Comparison of ENCODE assay signal across 8 mouse cellular contexts in the genomic region with DNA sequence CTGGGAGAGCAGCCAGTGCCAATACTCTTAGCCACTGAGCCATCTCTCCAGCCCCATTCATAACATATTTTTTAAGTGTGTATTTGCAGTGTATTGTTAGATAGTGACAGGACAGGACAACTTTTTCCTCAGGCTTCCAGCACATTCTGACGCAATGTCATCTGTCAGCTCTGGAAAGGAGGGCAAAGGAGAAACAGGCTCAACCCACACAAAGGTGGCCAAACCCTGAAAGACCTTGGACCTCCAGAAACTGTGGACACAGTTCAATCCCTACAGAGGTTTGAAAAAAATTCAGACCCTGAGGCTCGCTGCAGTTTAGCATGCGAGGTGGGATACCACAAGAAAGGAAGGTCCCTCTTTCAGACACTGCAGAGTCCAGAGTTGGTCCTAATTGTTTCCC. TPM values are rescaled to one million over a fixed set of nuclear protein-coding genes. Genes with fewer than 3 reads are reported as not detected.
A peak's percentile ranks its signal among the peaks of the same experiment; 100 is the strongest.
DNase-seq lines count a peak whose midpoint lies in the region; ATAC-seq lines count a peak whose summit lies in the region.
"Had no signal": no experiment of that assay in that cellular context is flagged by ENCODE, and none has a peak within 500 bp of the region (broad histone marks: within the 10 kb centered on the region; RNA-seq: fewer than 3 reads in every experiment).

No protein-coding gene starts in this region.

- ATAC-seq in kidney, embryonic 14.5 days (ENCODE audit: low FRiP score, low TSS enrichment): no peak
- ATAC-seq in forebrain, embryonic 14.5 days: no peak
- no peak for ATAC-seq in midbrain, embryonic 13.5 days

- H3K4me3 ChIP-seq in kidney, embryonic 14.5 days (ENCODE audit: low read length): peak overlapping the region; percentile 71; the same call in 1 of the 2 replicates
- no peak overlapping the region for H3K4me3 ChIP-seq in forebrain, embryonic 14.5 days (ENCODE audit: low read depth, low read length)
- H3K4me3 ChIP-seq in midbrain, embryonic 13.5 days (replicated peaks): peak overlapping the region; percentile 99; the same call in 1 of the 2 replicates

- no peaks in the 10 kb centered on the region; the same call in none of the 2 replicates for H3K36me3 ChIP-seq in kidney, embryonic 14.5 days (ENCODE audit: control insufficient read depth, insufficient read depth, low read length)
- peaks cover 7% of the 10 kb centered on the region for H3K36me3 ChIP-seq in forebrain, embryonic 14.5 days (ENCODE audit: control insufficient read depth, insufficient read depth, low read length)
- peaks cover 12% of the 10 kb centered on the region for H3K36me3 ChIP-seq in midbrain, embryonic 13.5 days

- H3K4me1 ChIP-seq in kidney, embryonic 14.5 days (ENCODE audit: control insufficient read depth, insufficient read depth, low read length): peaks cover 9% of the 10 kb centered on the region; the same call in 1 of the 2 replicates
- peaks cover 6% of the 10 kb centered on the region for H3K4me1 ChIP-seq in forebrain, embryonic 14.5 days (ENCODE audit: control insufficient read depth, insufficient read depth, low read length)
- H3K4me1 ChIP-seq in midbrain, embryonic 13.5 days (replicated peaks): peaks cover 15% of the 10 kb centered on the region

- H3K4me2 ChIP-seq in kidney, embryonic 14.5 days (replicated peaks; ENCODE audit: low read depth, low read length): peak overlapping the region; percentile 82
- H3K4me2 ChIP-seq in forebrain, embryonic 14.5 days (ENCODE audit: low read length): peak overlapping the region; percentile 96; the same call in 1 of the 2 replicates
- peak overlapping the region; percentile 97 for H3K4me2 ChIP-seq in midbrain, embryonic 13.5 days (replicated peaks)

- no peak overlapping the region for H3K27ac ChIP-seq in kidney, embryonic 14.5 days (ENCODE audit: low read depth, low read length)
- no peak overlapping the region for H3K27ac ChIP-seq in forebrain, embryonic 14.5 days (ENCODE audit: low read depth, low read length)
- no peak overlapping the region for H3K27ac ChIP-seq in midbrain, embryonic 13.5 days

- no peak for DNase-seq in kidney, postnatal 10 days
- peak; percentile 61 for DNase-seq in Muller cell, postnatal 12 days (ENCODE audit: inconsistent ontology term)
- DNase-seq in forebrain, embryonic 14.5 days (ENCODE audit: low spot score): no peak
- DNase-seq in embryo, embryonic 10 days (ENCODE audit: low spot score): no peak
- DNase-seq in adrenal gland, adult 18-20 months (ENCODE audit: low spot score in 2 of 2): no peak
- DNase-seq: right cerebral cortex, postnatal 4 days had no signal

- 81% methylated on average over 3 of the region's 3 CpGs for WGBS in kidney, embryonic 14.5 days
- 86% methylated on average over 3 of the region's 3 CpGs for WGBS in forebrain, embryonic 14.5 days
- 86% methylated on average over 3 of the region's 3 CpGs for WGBS in midbrain, embryonic 13.5 days

- no peaks in the 10 kb centered on the region for H3K27me3 ChIP-seq in kidney, embryonic 14.5 days (ENCODE audit: control insufficient read depth, insufficient read depth, low read length)
- H3K27me3 ChIP-seq in forebrain, embryonic 14.5 days (replicated peaks; ENCODE audit: control insufficient read depth, insufficient read depth, low read length): no peaks in the 10 kb centered on the region
- no peaks in the 10 kb centered on the region for H3K27me3 ChIP-seq in midbrain, embryonic 13.5 days

- H3K9me3 ChIP-seq in kidney, embryonic 14.5 days (ENCODE audit: control insufficient read depth, low read length): no peaks in the 10 kb centered on the region
- H3K9me3 ChIP-seq in forebrain, embryonic 14.5 days (replicated peaks; ENCODE audit: control insufficient read depth, low read length): no peaks in the 10 kb centered on the region
- H3K9me3 ChIP-seq in midbrain, embryonic 13.5 days: no peaks in the 10 kb centered on the region

- H3K9ac ChIP-seq in kidney, embryonic 14.5 days (ENCODE audit: low read depth, low read length): peak overlapping the region; percentile 83; the same call in 1 of the 2 replicates
- H3K9ac ChIP-seq in forebrain, embryonic 14.5 days (ENCODE audit: low read length): no peak overlapping the region
- H3K9ac ChIP-seq in midbrain, embryonic 13.5 days (replicated peaks): no peak overlapping the region

RNA-seq across cellular contexts. Expression of gene Pex14, which starts 1.7 kb away (rescaled TPM):
- 36.9 and 42.4 TPM in 2 replicates for polyA plus RNA-seq in kidney, embryonic 14.5 days (2014; fragmentation: Nextera tagmentation; extraction: Ambion mirVana)
- 30.7 and 43.1 TPM in 2 replicates for polyA plus RNA-seq in forebrain, embryonic 14.5 days (2014; fragmentation: Nextera tagmentation; extraction: Ambion mirVana)
- 50.6 and 55.6 TPM in 2 replicates for polyA plus RNA-seq in midbrain, embryonic 13.5 days (2015; fragmentation: Nextera tagmentation; extraction: Ambion mirVana)
- 10 to 100 TPM; 64.7 to 66.8 TPM for total RNA-seq in adrenal gland, adult 18-20 months (2021)

RNA-seq across cellular contexts. Expression of gene Dffa, which starts 6.0 kb away (rescaled TPM):
- polyA plus RNA-seq in kidney, embryonic 14.5 days (2014; fragmentation: Nextera tagmentation; extraction: Ambion mirVana): 21.0 and 29.3 TPM in 2 replicates
- polyA plus RNA-seq in forebrain, embryonic 14.5 days (2014; fragmentation: Nextera tagmentation; extraction: Ambion mirVana): 17.8 and 20.6 TPM in 2 replicates
- 24.7 and 25.5 TPM in 2 replicates for polyA plus RNA-seq in midbrain, embryonic 13.5 days (2015; fragmentation: Nextera tagmentation; extraction: Ambion mirVana)
- 10 to 100 TPM; 22.1 to 23.5 TPM for total RNA-seq in adrenal gland, adult 18-20 months (2021)

RNA-seq across cellular contexts. Expression of gene Cort, which starts 28.6 kb away (rescaled TPM):
- 0.41 TPM in 1 of 2 replicates, not detected in the other for polyA plus RNA-seq in kidney, embryonic 14.5 days (2014; fragmentation: Nextera tagmentation; extraction: Ambion mirVana)
- 0.63 and 1.7 TPM in 2 replicates for polyA plus RNA-seq in forebrain, embryonic 14.5 days (2014; fragmentation: Nextera tagmentation; extraction: Ambion mirVana)
- 0.42 and 0.53 TPM in 2 replicates for polyA plus RNA-seq in midbrain, embryonic 13.5 days (2015; fragmentation: Nextera tagmentation; extraction: Ambion mirVana)
- total RNA-seq in adrenal gland, adult 18-20 months (2021): 1 to 10 TPM in 1 of 2 experiments, under 1 TPM in 1; 0.80 to 1.5 TPM

RNA-seq across cellular contexts. Expression of gene Cenps, which starts 39.5 kb away (rescaled TPM):
- 42.2 and 55.3 TPM in 2 replicates for polyA plus RNA-seq in kidney, embryonic 14.5 days (2014; fragmentation: Nextera tagmentation; extraction: Ambion mirVana)
- polyA plus RNA-seq in forebrain, embryonic 14.5 days (2014; fragmentation: Nextera tagmentation; extraction: Ambion mirVana): 24.4 and 29.2 TPM in 2 replicates
- polyA plus RNA-seq in midbrain, embryonic 13.5 days (2015; fragmentation: Nextera tagmentation; extraction: Ambion mirVana): 22.9 and 24.6 TPM in 2 replicates
- total RNA-seq in adrenal gland, adult 18-20 months (2021): 10 to 100 TPM in 1 of 2 experiments, 1 to 10 TPM in 1; 9.9 to 10.2 TPM
